Mouse (Mus musculus) ES-Bruce4 (cell line): ENCODE measurements at regions not wholly inside any gene's neighbourhood (a gene's known extent, or its start where the extent isn't known, plus 50 kb on each side); places are given as distances from the start of the nearest gene placed in this dataset.

Experiments used
- H3K27ac ChIP-seq: 2 replicates; pipeline ENCODE4 v1.5.1; 2012; ENCODE audit warnings: low read length, inconsistent platforms; ENCODE audit not compliant: insufficient read depth
- H3K27me3 ChIP-seq: 2 replicates; pipeline ENCODE4 v1.6.1; 2012; ENCODE audit warnings: mild to moderate bottlenecking, low read length, inconsistent platforms; ENCODE audit not compliant: control insufficient read depth, poor library complexity, insufficient read depth, severe bottlenecking
- H3K36me3 ChIP-seq: 2 replicates; pipeline ENCODE4 v1.6.1; 2012; ENCODE audit warnings: inconsistent platforms, mild to moderate bottlenecking, low read length, moderate library complexity; ENCODE audit not compliant: control insufficient read depth, poor library complexity, insufficient read depth, severe bottlenecking
- H3K4me1 ChIP-seq: one replicate; pipeline ENCODE4 v1.8.1; 2011; ENCODE audit warnings: low read length; ENCODE audit not compliant: control insufficient read depth, insufficient read depth
- H3K4me3 ChIP-seq: 2 replicates; pipeline ENCODE4 v1.5.1; 2011; ENCODE audit warnings: low read depth, mild to moderate bottlenecking, low read length
- H3K9ac ChIP-seq: 2 replicates; pipeline ENCODE4 v1.6.1; 2012; ENCODE audit warnings: low read depth, mild to moderate bottlenecking, inconsistent platforms; ENCODE audit not compliant: poor library complexity, severe bottlenecking
- H3K9me3 ChIP-seq: replicated peaks from 2 replicates; pipeline ENCODE4 v1.6.1; 2012; ENCODE audit warnings: mild to moderate bottlenecking, low read length, inconsistent platforms; ENCODE audit not compliant: control insufficient read depth, poor library complexity, insufficient read depth, severe bottlenecking
- CTCF ChIP-seq: IDR thresholded peaks from one replicate; pipeline ENCODE4 v1.8.1; 2011; ENCODE audit warnings: low read depth, low read length
- EP300 ChIP-seq: IDR thresholded peaks from 2 replicates; pipeline ENCODE4 v1.6.1; 2011; ENCODE audit warnings: low read depth, low read length; ENCODE audit not compliant: insufficient read depth
- POLR2A ChIP-seq: IDR thresholded peaks from one replicate; pipeline ENCODE4 v1.8.1; 2011; ENCODE audit warnings: low read length; ENCODE audit not compliant: insufficient read depth

DNA sequence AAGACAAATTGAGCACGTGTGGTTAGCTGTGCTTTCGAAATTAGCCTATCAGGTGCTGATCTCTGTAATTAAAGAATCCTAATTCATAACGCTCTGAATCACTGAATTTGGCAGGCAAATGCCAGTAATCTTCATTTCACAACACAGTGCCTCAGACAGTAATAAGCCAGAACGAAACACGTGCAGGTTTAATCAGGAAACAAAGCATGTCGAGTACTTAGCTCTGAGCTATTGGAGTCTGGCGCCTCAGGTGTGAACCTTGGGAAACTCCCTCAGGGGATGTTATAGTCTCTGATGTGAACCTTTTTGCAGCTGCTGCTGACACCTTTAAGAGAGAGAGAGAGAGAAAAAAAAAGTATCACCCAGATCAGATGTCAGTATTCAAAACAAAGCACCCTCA, 232.6 kb downstream of the Cog6 start:
- Histone ChIP-seq H3K36me3 (no peaks in the 10 kb centered on the region), H3K9ac (no peak overlapping the region), H3K4me1 (no peaks in the 10 kb centered on the region), H3K4me3 (no peak overlapping the region), H3K27me3 (no peaks in the 10 kb centered on the region), H3K27ac (no peak overlapping the region), H3K9me3 (no peaks in the 10 kb centered on the region)
- TF ChIP-seq POLR2A (no peak), EP300 (no peak), CTCF (no peak)

DNA sequence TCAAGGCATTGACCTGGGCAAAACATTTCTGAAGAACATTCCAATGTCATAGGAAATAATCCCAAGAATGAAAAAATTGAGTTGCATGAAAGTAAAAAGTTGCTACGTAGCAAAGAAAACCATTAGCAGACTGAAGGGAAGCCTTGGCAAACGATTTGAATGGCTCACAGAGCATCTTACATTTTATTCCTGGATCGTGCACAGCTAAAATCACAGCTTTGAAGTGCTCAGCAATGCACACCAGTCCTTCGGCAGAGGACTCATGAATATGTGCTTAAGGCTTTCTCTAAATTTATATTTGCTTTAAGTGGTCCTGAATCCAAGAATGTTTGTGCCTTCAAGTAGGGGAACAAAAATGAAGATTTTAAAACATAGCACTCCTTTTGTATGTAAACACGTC, 234.5 kb downstream of the Cog6 start:
- no peaks in the 10 kb centered on the region for H3K36me3 ChIP-seq
- no peaks in the 10 kb centered on the region for H3K27me3 ChIP-seq
- no peaks in the 10 kb centered on the region for H3K9me3 ChIP-seq
- H3K9ac ChIP-seq, result no peak overlapping the region
- no peaks in the 10 kb centered on the region for H3K4me1 ChIP-seq
- no peak overlapping the region for H3K4me3 ChIP-seq
- no peak for TF ChIP-seq EP300
- TF ChIP-seq POLR2A, result no peak
- no peak for TF ChIP-seq CTCF
- no peak overlapping the region for H3K27ac ChIP-seq

DNA sequence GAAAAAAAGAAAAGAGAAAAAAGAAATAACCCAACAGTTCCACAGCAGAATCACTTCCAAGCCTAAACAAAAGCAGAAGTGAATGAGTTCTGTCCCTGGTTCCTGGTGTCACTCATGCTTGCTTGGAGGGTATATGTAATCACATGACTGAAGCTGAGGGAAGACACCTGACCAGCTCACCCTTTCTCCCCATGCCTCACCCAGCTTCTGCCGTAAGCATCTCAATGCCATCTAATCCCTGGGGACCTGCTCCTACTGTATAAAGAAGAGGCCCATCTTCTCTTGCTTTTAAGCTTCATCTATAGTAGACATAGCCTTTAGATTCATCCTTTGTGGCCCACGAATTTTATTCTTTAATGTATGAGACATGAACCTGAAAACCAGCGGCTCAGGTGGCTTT, 235.5 kb downstream of the Cog6 start:
- Histone ChIP-seq H3K4me3 (no peak overlapping the region), H3K4me1 (no peaks in the 10 kb centered on the region), H3K9ac (no peak overlapping the region), H3K36me3 (no peaks in the 10 kb centered on the region), H3K27ac (no peak overlapping the region), H3K9me3 (no peaks in the 10 kb centered on the region), H3K27me3 (no peaks in the 10 kb centered on the region)
- TF ChIP-seq POLR2A, result no peak
- no peak for TF ChIP-seq CTCF

GRCm38 (mm10) chr3:52780356-52780755, 236.7 kb downstream of the Cog6 start:
- Histone ChIP-seq H3K4me3 (no peak overlapping the region), H3K36me3 (no peaks in the 10 kb centered on the region), H3K4me1 (no peaks in the 10 kb centered on the region), H3K27me3 (no peaks in the 10 kb centered on the region), H3K9ac (no peak overlapping the region), H3K27ac (no peak overlapping the region), H3K9me3 (no peaks in the 10 kb centered on the region)
- TF ChIP-seq CTCF, result no peak
- TF ChIP-seq POLR2A, result no peak
- no peak for TF ChIP-seq EP300

- no peak overlapping the region for H3K9ac ChIP-seq
- H3K36me3 ChIP-seq, result no peaks in the 10 kb centered on the region
- TF ChIP-seq CTCF (no peak), EP300 (no peak), POLR2A (no peak)
- no peaks in the 10 kb centered on the region for H3K27me3 ChIP-seq
- no peaks in the 10 kb centered on the region for H3K9me3 ChIP-seq
- H3K4me3 ChIP-seq, result no peak overlapping the region
- H3K27ac ChIP-seq, result no peak overlapping the region
- H3K4me1 ChIP-seq, result no peaks in the 10 kb centered on the region
These were observed 241.2 kb downstream of the Cog6 start for GRCm38 (mm10) chr3:52775875-52776274.

- Histone ChIP-seq H3K9me3 (no peaks in the 10 kb centered on the region), H3K36me3 (no peaks in the 10 kb centered on the region), H3K27me3 (no peaks in the 10 kb centered on the region), H3K9ac (no peak overlapping the region), H3K4me3 (no peak overlapping the region), H3K27ac (no peak overlapping the region), H3K4me1 (no peaks in the 10 kb centered on the region)
- TF ChIP-seq EP300, result no peak
- TF ChIP-seq POLR2A, result no peak
- TF ChIP-seq CTCF, result no peak
These were observed 241.9 kb downstream of the Cog6 start for GRCm38 (mm10) chr3:52775156-52775555.

GRCm38 (mm10) chr3:52774734-52775133, 242.3 kb downstream of the Cog6 start:
- no peaks in the 10 kb centered on the region for H3K36me3 ChIP-seq
- TF ChIP-seq CTCF (no peak), EP300 (no peak)
- no peaks in the 10 kb centered on the region for H3K4me1 ChIP-seq
- no peak overlapping the region for H3K4me3 ChIP-seq
- H3K9me3 ChIP-seq, result no peaks in the 10 kb centered on the region
- H3K9ac ChIP-seq, result no peak overlapping the region
- H3K27me3 ChIP-seq, result no peaks in the 10 kb centered on the region
- H3K27ac ChIP-seq, result no peak overlapping the region
